Mouse (Mus musculus) liver, embryonic 15.5 days (tissue): ENCODE measurements at regions not wholly inside any gene's neighbourhood (a gene's known extent, or its start where the extent isn't known, plus 50 kb on each side); places are given as distances from the start of the nearest gene placed in this dataset.

ENCODE experiments used
- ATAC-seq: fragments of 200-750 bp; cut with Nextera tagmentation; 2 replicates; pipeline ENCODE4 v1.8.0; 2017; ENCODE audit warnings: moderate number of reproducible peaks, mild to moderate bottlenecking, moderate library complexity; ENCODE audit not compliant: insufficient read depth
- H3K27ac ChIP-seq: fragments of 300-500 bp; sonication (generic); replicated peaks from 2 replicates; pipeline ENCODE4 v1.5.1; 2015; ENCODE audit warnings: mild to moderate bottlenecking, inconsistent platforms
- H3K27me3 ChIP-seq: fragments of 300-500 bp; sonication (generic); 2 replicates; pipeline ENCODE4 v1.6.1; 2015; ENCODE audit warnings: mild to moderate bottlenecking, inconsistent platforms
- H3K36me3 ChIP-seq: fragments of 300-500 bp; sonication (generic); replicated peaks from 2 replicates; pipeline ENCODE4 v1.6.1; 2015; ENCODE audit warnings: moderate library complexity, mild to moderate bottlenecking, inconsistent platforms
- H3K4me1 ChIP-seq: fragments of 300-500 bp; sonication (generic); replicated peaks from 2 replicates; pipeline ENCODE4 v1.6.1; 2015; ENCODE audit warnings: inconsistent platforms
- H3K4me2 ChIP-seq: fragments of 300-500 bp; sonication (generic); 2 replicates; pipeline ENCODE4 v1.6.1; 2015; ENCODE audit warnings: moderate library complexity, mild to moderate bottlenecking, inconsistent platforms
- H3K4me3 ChIP-seq: fragments of 300-500 bp; sonication (generic); replicated peaks from 2 replicates; pipeline ENCODE4 v1.5.1; 2015; ENCODE audit warnings: mild to moderate bottlenecking, inconsistent platforms
- H3K9ac ChIP-seq: fragments of 300-500 bp; sonication (generic); 2 replicates; pipeline ENCODE4 v1.6.1; 2015; ENCODE audit warnings: moderate library complexity, mild to moderate bottlenecking, inconsistent platforms
- H3K9me3 ChIP-seq: fragments of 300-500 bp; sonication (generic); replicated peaks from 2 replicates; pipeline ENCODE4 v1.6.1; 2016; ENCODE audit warnings: inconsistent platforms
- WGBS: fragments of 180-500 bp; shearing (Covaris S2); methylation state at CpG from one replicate; pipeline ENCODE4 v1.1.7; 2015; ENCODE audit warnings: mixed read lengths; ENCODE audit not compliant: insufficient replicate concordance; 5-methylcytosine and 5-hydroxymethylcytosine counted together

- no peak overlapping the region for H3K4me3 ChIP-seq
- no peaks in the 10 kb centered on the region for H3K9me3 ChIP-seq
- ATAC-seq, result no peak
- no peaks in the 10 kb centered on the region for H3K27me3 ChIP-seq
- H3K4me2 ChIP-seq, result no peak overlapping the region
- WGBS, result 62% methylated on average over 6 of the region's 6 CpGs
- H3K27ac ChIP-seq, result no peak overlapping the region
- no peaks in the 10 kb centered on the region for H3K36me3 ChIP-seq
- H3K9ac ChIP-seq, result no peak overlapping the region
- no peaks in the 10 kb centered on the region for H3K4me1 ChIP-seq
These were observed 163.5 kb upstream of the Rnaseh2b start for GRCm38 (mm10) chr14:62128918-62129317.

DNA sequence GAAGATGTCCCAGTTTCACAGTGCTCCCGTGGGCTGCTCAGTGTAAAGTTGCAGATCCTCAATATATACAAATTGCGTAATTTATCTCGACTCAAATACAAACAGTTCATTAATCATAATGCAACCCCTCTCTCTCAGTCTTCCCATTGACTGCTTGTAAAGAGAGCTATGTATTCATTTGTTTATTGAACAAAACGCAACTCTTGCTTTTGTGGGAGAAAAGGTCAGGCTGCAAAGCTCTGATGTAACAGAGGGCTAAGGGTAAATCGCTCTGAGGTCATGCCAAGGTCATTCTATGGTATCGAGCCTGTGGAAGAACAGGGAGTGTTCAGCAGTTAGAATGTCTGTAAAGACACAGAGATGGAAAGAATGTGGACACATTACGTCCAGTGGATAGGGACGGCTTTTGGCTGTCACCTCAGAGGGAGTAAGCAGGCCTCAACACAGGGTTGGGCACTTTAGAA lies 160.0 kb upstream of the Rnaseh2b start:
- WGBS, result 53% methylated on average over 8 of the region's 8 CpGs
- no peak overlapping the region for H3K27ac ChIP-seq

DNA sequence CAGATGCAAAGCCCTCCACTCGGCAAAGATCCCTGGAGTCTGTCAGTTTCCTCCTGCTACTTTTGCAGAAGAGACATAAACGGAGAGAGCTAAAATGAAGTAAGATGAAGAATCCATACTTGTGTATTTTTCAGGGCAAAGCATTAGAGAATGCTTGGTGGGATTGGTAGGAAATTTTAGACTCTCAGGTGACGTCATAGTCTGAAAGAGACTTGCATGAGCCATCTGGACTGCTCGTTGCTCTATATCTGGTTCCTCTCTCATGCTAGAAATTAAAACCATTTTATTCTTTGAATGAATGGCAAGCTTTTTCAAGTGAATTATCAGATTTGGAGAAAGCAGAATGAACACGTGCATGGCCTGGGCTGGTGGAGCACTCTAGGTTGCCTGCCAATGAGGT lies 154.4 kb upstream of the Rnaseh2b start:
- WGBS, result 57% methylated on average over 5 of the region's 5 CpGs
- Histone ChIP-seq H3K4me2 (no peak overlapping the region), H3K36me3 (no peaks in the 10 kb centered on the region), H3K9ac (no peak overlapping the region), H3K27ac (no peak overlapping the region), H3K4me1 (no peaks in the 10 kb centered on the region), H3K4me3 (no peak overlapping the region), H3K27me3 (no peaks in the 10 kb centered on the region), H3K9me3 (no peaks in the 10 kb centered on the region)
- no peak for ATAC-seq

More for the DNA sequence above, 160.0 kb upstream of the Rnaseh2b start:
- H3K27me3 ChIP-seq, result no peaks in the 10 kb centered on the region
- no peaks in the 10 kb centered on the region for H3K36me3 ChIP-seq
- ATAC-seq, result no peak
- no peaks in the 10 kb centered on the region for H3K4me1 ChIP-seq
- no peak overlapping the region for H3K9ac ChIP-seq
- no peak overlapping the region for H3K4me2 ChIP-seq
- no peak overlapping the region for H3K4me3 ChIP-seq
- H3K9me3 ChIP-seq, result no peaks in the 10 kb centered on the region

DNA sequence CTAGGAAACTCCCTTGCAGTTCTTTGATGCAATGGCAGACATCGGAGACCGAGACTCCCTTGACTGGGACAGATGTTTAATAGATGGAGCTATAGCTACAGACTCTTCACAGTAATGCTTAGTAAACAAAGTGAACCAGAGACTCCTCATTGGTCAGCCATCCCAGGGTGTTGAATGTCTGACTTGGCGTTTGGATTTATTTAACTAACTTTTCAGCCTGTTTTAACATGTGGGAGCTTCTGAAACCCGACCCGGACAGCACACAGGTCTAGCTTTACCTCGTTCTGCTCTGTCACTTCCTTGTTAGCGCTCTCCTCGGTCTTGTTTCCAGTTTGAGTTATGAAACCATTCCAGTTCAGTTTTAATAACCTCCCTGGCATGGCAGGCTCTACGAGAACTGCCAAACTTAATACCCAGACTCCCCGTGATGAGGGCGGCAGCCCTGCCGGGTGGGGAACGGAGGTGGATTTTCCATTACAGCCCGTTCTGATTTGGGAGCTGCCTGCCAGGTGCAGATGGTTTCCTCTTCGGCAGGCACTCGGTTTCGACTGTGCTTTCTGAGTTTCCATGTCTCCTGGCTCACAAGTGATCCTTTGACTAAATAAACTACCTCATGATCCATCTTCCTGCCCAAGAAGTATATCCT lies 147.9 kb upstream of the Rnaseh2b start:
- no peaks in the 10 kb centered on the region for H3K36me3 ChIP-seq
- no peaks in the 10 kb centered on the region for H3K27me3 ChIP-seq
- H3K27ac ChIP-seq, result no peak overlapping the region
- 60% methylated on average over 17 of the region's 17 CpGs for WGBS
- H3K4me3 ChIP-seq, result no peak overlapping the region
- ATAC-seq, result no peak
- no peaks in the 10 kb centered on the region for H3K4me1 ChIP-seq
- H3K4me2 ChIP-seq, result no peak overlapping the region
- no peaks in the 10 kb centered on the region for H3K9me3 ChIP-seq
- no peak overlapping the region for H3K9ac ChIP-seq

DNA sequence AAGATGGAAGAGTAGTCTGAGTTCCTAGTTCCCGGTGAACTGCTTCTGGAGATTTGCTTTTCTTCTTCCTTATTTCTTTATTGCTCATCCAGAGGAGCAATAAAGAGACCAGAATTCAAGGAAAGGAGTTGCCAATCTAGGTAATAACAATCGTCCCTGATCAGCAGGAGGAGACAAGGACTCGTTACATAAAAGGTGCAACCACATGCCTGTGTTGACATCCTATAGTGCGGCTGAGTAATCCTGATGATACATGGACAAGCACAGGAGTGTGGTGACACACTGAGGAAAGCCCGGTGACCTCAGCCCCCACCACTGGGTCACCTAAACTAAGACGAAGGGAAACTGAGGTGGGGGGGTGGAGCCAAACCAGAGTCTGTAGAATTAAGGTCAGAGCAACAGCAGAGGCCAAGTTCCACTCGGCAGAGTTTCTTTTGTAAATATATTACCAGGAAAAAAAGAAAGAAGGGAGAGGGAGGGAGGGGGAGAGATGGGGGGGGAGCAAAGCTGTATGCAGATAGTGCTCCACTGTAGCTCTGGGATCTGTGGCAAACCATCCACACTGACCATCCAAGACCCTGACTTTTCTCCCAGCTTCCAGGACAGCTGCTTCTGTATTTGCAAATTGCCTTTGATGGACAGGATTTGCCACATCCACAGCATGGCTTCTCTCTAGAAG lies 135.2 kb upstream of the Rnaseh2b start:
- H3K4me1 ChIP-seq, result no peaks in the 10 kb centered on the region
- H3K4me3 ChIP-seq, result no peak overlapping the region
- H3K9ac ChIP-seq, result no peak overlapping the region
- H3K27ac ChIP-seq, result no peak overlapping the region
- no peak for ATAC-seq
- H3K9me3 ChIP-seq, result no peaks in the 10 kb centered on the region
- 64% methylated on average over 7 of the region's 7 CpGs for WGBS
- no peaks in the 10 kb centered on the region for H3K36me3 ChIP-seq
- H3K27me3 ChIP-seq, result no peaks in the 10 kb centered on the region
- H3K4me2 ChIP-seq, result no peak overlapping the region

DNA sequence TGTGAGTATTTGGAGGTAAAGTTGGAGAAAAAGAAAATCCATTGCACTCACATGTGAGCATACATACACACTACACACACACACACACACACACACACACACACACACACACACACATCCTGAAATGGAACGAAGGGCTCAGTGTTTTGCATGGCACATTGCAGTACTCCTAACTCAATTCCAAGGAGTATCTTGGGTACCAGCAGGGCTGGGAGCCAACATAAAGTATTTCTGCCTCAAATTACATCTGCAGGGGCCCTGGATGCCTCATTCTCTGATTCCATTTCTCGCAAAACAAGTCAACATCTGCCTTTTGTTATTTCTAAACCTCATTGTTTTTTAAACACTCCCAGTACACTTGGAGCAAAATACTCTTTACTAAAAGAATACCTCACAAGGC lies 132.7 kb upstream of the Rnaseh2b start:
- no peak overlapping the region for H3K27ac ChIP-seq
- no peak overlapping the region for H3K4me3 ChIP-seq
- no peaks in the 10 kb centered on the region for H3K4me1 ChIP-seq
- H3K4me2 ChIP-seq, result no peak overlapping the region
- no peak overlapping the region for H3K9ac ChIP-seq
- WGBS, result 56% methylated on average over 2 of the region's 2 CpGs
- H3K27me3 ChIP-seq, result no peaks in the 10 kb centered on the region
- ATAC-seq, result no peak
- H3K9me3 ChIP-seq, result no peaks in the 10 kb centered on the region
- no peaks in the 10 kb centered on the region for H3K36me3 ChIP-seq

DNA sequence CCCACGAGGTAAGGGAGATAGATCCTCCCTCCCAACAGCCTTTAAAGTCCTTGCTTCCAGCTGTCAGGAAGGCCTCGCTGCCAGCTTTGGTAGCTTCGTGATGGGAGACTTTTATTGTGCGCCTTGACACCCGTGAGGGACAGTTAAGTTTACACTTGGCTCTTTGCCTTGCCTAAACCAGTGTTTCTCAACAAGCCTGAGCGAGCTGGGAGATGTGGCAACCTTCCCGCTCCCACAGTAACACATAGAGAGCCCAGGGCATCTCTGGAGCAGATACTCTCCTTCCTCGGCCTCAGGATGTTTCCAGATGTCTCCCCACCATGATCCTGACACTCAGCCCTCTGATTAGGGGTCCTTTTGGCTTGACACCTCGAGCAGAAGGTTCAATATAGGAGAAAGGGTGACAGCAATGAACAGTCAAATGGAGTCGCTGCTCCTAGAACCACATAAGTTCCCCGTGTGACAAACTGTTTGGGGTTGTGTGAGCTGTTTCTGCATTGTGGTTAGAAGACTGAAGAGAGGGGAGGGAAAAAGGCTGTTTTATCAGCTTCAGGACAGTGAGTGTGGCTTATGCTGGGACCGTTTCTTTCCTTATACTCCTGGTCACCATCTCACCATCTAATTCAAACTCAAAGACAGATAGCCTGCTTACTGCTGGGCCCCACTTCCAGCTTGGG lies 129.1 kb upstream of the Rnaseh2b start:
- Histone ChIP-seq H3K36me3 (no peaks in the 10 kb centered on the region), H3K4me2 (no peak overlapping the region), H3K4me3 (no peak overlapping the region), H3K9ac (no peak overlapping the region), H3K27me3 (no peaks in the 10 kb centered on the region), H3K27ac (no peak overlapping the region), H3K4me1 (no peaks in the 10 kb centered on the region), H3K9me3 (no peaks in the 10 kb centered on the region)
- 28% methylated on average over 12 of the region's 12 CpGs for WGBS
- ATAC-seq, result no peak

DNA sequence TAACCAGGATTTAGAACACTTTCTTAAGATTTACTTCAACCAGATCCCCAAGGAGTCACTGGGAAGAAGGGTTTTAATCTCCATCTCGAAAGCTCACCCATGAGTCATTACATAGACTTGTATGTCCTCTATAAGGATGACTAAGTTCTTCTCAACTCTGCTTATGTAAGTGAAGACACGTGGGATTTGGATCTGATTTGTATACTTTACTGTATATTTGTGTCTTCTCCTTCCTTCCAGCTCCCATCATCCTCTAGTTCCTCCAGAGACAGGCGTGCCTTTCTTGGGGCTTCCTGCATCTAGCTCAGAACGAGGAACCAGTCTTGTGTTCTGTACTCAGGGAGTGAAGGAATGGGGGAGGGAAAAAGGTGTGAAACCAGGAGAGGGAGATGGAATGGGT lies 127.5 kb upstream of the Rnaseh2b start:
- no peaks in the 10 kb centered on the region for H3K4me1 ChIP-seq
- no peak overlapping the region for H3K4me2 ChIP-seq
- 35% methylated on average over 4 of the region's 4 CpGs for WGBS
- H3K27ac ChIP-seq, result no peak overlapping the region
- H3K4me3 ChIP-seq, result no peak overlapping the region
- ATAC-seq, result no peak
- no peaks in the 10 kb centered on the region for H3K36me3 ChIP-seq
- H3K9ac ChIP-seq, result no peak overlapping the region
- no peaks in the 10 kb centered on the region for H3K9me3 ChIP-seq
- H3K27me3 ChIP-seq, result no peaks in the 10 kb centered on the region

GRCm38 (mm10) chr14:62166006-62166405 lies 126.4 kb upstream of the Rnaseh2b start:
- Histone ChIP-seq H3K4me1 (no peaks in the 10 kb centered on the region), H3K27ac (no peak overlapping the region), H3K36me3 (no peaks in the 10 kb centered on the region), H3K27me3 (no peaks in the 10 kb centered on the region), H3K9me3 (no peaks in the 10 kb centered on the region), H3K4me3 (no peak overlapping the region), H3K9ac (no peak overlapping the region), H3K4me2 (no peak overlapping the region)
- 30% methylated on average over 1 of the region's 1 CpGs for WGBS
- no peak for ATAC-seq

DNA sequence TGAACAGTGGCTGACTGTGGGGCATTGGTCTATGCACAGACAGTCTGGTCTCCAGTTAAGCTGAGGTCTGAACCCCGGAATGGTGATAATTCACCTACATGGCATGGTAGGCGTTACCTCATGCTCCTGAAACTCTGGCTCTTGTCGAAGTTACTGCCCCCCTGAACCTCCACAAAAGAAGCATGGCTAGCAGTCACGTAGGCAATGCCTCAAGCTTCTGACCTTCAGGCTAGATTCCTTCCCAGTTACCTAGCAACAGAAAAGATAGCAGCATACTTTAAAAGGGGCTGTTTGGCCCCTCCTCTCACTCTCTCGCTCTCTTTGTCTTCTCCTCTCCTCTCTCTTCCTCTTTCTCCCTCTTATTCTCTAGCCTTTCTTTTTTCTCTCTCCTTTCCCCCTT lies 125.8 kb upstream of the Rnaseh2b start:
- no peak for ATAC-seq
- no peaks in the 10 kb centered on the region for H3K36me3 ChIP-seq
- 40% methylated on average over 5 of the region's 5 CpGs for WGBS
- H3K4me1 ChIP-seq, result no peaks in the 10 kb centered on the region
- no peak overlapping the region for H3K4me3 ChIP-seq
- no peaks in the 10 kb centered on the region for H3K9me3 ChIP-seq
- H3K27ac ChIP-seq, result no peak overlapping the region
- no peak overlapping the region for H3K9ac ChIP-seq
- H3K27me3 ChIP-seq, result no peaks in the 10 kb centered on the region
- no peak overlapping the region for H3K4me2 ChIP-seq

GRCm38 (mm10) chr14:62167090-62167489 lies 125.3 kb upstream of the Rnaseh2b start:
- WGBS, result 18% methylated on average over 6 of the region's 6 CpGs

More at GRCm38 (mm10) chr14:62167090-62167489, 125.3 kb upstream of the Rnaseh2b start:
- no peaks in the 10 kb centered on the region for H3K36me3 ChIP-seq
- no peak for ATAC-seq
- H3K4me3 ChIP-seq, result no peak overlapping the region
- no peak overlapping the region for H3K4me2 ChIP-seq
- H3K4me1 ChIP-seq, result no peaks in the 10 kb centered on the region
- H3K27me3 ChIP-seq, result no peaks in the 10 kb centered on the region
- H3K27ac ChIP-seq, result no peak overlapping the region
- no peak overlapping the region for H3K9ac ChIP-seq
- H3K9me3 ChIP-seq, result no peaks in the 10 kb centered on the region
